Mouse (Mus musculus) central nervous system, embryonic 11.5 days (tissue): ENCODE measurements around the gene Hilpda. TPM values are rescaled to one million over a fixed set of nuclear protein-coding genes. Genes with fewer than 3 reads are reported as not detected.

Experiments
- polyA plus RNA-seq: library from polyadenylated mRNA; depleted of rRNA; stranded (reverse); fragments of >200 nt; gene quantifications from 2 replicates; pipeline ENCODE4 v1.2.3, GENCODE M21; 2012; rRNA removed

The Hilpda gene
- polyA plus RNA-seq: 19.6 and 30.4 TPM in 2 replicates

GRCm38 (mm10) chr6:29272312-29273072, at the start of gene Hilpda:
TSS of gene Hilpda (plus strand) at chr6:29272488.

GRCm38 (mm10) chr6:29279293-29279692, 7.0 kb downstream of the Hilpda start, which contains the start of gene Fam71f2:
TSS of gene Fam71f2 (plus strand) at chr6:29279593.

GRCm38 (mm10) chr6:29318879-29319278, 46.6 kb downstream of the Hilpda start, which contains the start of gene Fam71f1:
TSS of gene Fam71f1 (plus strand) at chr6:29319140.

Other genes starting within 250 kb of the Hilpda start
- not detected in 2 replicates for gene Lep, start 212.3 kb upstream of the Hilpda start, polyA plus RNA-seq
- gene Rbm28, start 107.5 kb upstream of the Hilpda start, polyA plus RNA-seq: 78.3 and 111 TPM in 2 replicates
- gene Prrt4, start 92.9 kb upstream of the Hilpda start, polyA plus RNA-seq: 1.2 and 1.6 TPM in 2 replicates
- gene Impdh1, start 56.1 kb upstream of the Hilpda start, polyA plus RNA-seq: 27.5 and 29.9 TPM in 2 replicates
- gene Fam71f2, start 7.1 kb downstream of the Hilpda start, polyA plus RNA-seq: 1.0 and 1.5 TPM in 2 replicates
- gene Fam71f1, start 46.7 kb downstream of the Hilpda start, polyA plus RNA-seq: 0.09 TPM in 1 of 2 replicates, not detected in the other
- gene Calu, start 75.6 kb downstream of the Hilpda start, polyA plus RNA-seq: 211 and 214 TPM in 2 replicates
- gene Opn1sw, start 116.0 kb downstream of the Hilpda start, polyA plus RNA-seq: 0.06 TPM in 1 of 2 replicates, not detected in the other
- gene Ccdc136, start 123.8 kb downstream of the Hilpda start, polyA plus RNA-seq: 31.4 and 47.4 TPM in 2 replicates
- 5.5 and 12.2 TPM in 2 replicates for gene Flnc, start 160.8 kb downstream of the Hilpda start, polyA plus RNA-seq
- gene Atp6v1f, start 195.2 kb downstream of the Hilpda start, polyA plus RNA-seq: 119 and 185 TPM in 2 replicates
- 0.16 TPM in 2 replicates for gene Atp6v1fnb, start 198.9 kb downstream of the Hilpda start, polyA plus RNA-seq
- 37.7 and 61.8 TPM in 2 replicates for gene Kcp, start 235.5 kb downstream of the Hilpda start, polyA plus RNA-seq